Mouse (Mus musculus) CD8-positive naive resting alpha-beta T cell, adult 2 months (primary cell): ENCODE data around the gene Tpbgl.

Experiments used
- DNase-seq, 2 experiments: peaks; one replicate each; pipeline ENCODE4 v3.0.0; 2022; ENCODE audit warnings: low read depth in 2 of 2, low spot score in 2 of 2

The Tpbgl gene

DNA sequence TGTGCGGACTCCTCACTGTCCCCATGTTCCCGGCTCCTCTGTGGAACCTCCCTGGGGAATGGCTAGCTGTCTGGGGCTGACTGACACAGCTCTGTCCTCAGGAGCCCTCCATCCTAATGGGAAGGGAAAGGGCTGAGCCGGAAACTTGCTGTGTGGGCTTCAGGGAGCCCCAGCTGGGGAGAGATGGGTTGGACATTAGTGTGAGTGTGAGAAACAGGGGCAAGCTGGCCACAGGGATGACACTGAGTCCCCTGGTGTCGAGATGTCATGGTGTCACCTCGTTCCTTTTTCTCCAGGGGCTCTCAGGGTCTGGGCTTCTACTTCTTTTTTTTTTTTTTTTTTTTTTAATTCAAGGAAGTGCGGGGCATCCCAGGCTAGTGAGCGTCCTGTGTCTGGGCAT lies 44.6 kb downstream of the Tpbgl start:
- no peak for DNase-seq

- no peak for DNase-seq
Measured at GRCm38 (mm10) chr7:99580247-99580646, 46.7 kb downstream of the Tpbgl start.

DNA sequence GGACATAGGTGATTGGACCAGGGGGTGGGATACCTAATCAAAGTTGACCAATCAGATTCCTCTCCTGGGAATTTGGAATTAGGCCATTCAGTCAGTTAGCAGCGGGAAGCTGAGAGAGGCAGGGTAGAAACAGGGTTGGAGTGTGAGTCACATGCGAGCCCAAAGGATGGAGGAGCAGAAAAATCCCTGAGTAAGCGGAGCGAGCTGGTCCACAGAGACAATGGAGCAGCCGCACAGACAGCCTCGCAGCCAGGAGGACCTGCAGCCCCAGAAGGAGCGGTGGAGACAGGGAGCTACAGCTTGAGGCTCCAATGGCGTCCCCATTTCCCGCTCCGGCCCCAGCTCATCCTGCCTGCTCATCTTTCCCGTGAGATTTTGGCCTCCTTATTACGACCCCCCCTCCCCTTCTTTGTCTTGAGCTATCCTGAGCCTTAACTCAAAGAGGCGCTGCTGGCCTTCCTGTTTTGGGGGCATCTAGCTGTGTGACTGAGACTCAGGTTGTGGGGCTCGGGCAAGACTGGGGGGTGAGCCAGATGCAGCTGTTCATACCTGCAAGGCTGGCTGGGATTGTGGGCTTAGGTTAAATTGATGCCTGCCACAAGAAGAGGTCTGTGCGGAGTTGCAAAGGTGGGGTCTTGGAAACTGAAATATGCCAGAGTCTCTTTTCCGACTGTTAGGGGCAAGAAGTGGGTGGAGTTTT lies 47.3 kb downstream of the Tpbgl start:
- no peak for DNase-seq

DNA sequence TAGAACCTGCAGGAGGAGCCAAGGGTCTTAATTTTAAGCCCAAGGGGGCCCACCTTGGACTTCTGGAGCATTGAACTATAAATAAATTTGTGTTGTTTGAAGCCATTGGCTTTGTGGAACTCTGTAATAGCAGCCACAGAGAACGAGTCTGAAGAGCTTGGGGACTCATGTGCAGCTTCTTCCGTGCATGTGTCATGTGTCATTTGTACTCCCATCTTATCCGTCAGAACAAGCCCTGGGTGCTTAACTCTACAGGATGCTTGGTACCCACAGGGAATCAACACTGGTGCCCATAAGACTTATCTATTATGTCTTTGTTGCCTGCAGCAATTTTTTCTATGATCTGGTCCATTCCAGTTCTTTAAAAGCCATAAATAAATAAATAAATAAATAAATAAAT lies 48.7 kb downstream of the Tpbgl start:
- DNase-seq: no peak
